Mouse (Mus musculus) frontal cortex, postnatal 25 days (tissue): ENCODE measurements around the gene Gm3047.
"Not testable (repeated sequence)": the region's sequence is repeated elsewhere in the genome, so short reads cannot be mapped to it uniquely, and the experiment has no call there.

ENCODE experiments used
- DNase-seq, 2 experiments: peaks; one replicate each; pipeline ENCODE4 v3.0.0; 2022; ENCODE audit warnings: low spot score in 2 of 2

Gene Gm3047

DNA sequence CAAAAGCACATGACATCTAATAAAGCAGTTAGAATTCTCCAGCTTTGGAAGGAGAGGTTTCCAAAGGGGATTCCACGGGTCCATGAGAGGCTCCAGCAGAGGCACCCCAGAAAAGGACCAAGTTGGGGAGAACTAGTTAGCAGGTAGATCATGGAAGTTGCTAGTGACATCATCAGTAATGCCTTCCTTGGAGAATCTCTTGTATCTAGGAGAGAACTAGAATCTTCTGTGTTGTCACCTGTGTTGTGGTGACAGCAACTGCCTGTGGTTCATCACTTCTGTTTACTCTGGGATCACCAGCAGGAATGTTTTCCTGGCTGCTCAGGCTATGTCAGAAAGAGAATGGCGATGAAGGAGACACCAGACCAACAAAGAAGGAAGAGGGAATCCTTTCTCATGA lies at the start of gene Gm3047:
TSS of gene Gm3047 (plus strand) at position 301 of the 400 bp plus-strand sequence.
- DNase-seq, result not testable (repeated sequence)
